9 mouse cellular contexts compared by ENCODE assay signal in genomic region chr2:92947981-92948698, GRCm38 (mm10). TPM values are rescaled to one million over a fixed set of nuclear protein-coding genes. Genes with fewer than 3 reads are reported as not detected.
DNase-seq lines count a peak whose midpoint lies in the region; ATAC-seq and TF ChIP-seq lines count a peak whose summit lies in the region.
"Had no signal": no experiment of that assay in that cellular context is flagged by ENCODE, and none has a peak within 500 bp of the region (broad histone marks: within the 10 kb centered on the region; RNA-seq: fewer than 3 reads in every experiment).

No protein-coding gene starts in this region.

- no peak for TF ChIP-seq CTCF in olfactory bulb, adult 2 months (IDR thresholded peaks at IDR 0.05; ENCODE audit: insufficient read depth, low read depth, low read length)

- in situ Hi-C loops in ES-E14 (cut with MboI; ENCODE audit: low sequenced_read_pairs in 2 of 2, unreplicated experiment in 2 of 2): no loop called here

- peak; percentile 8 to 10 for DNase-seq in heart, adult 9 months (ENCODE audit: low spot score in 2 of 2)
- DNase-seq in heart, postnatal 25 days (ENCODE audit: low spot score): no peak
- DNase-seq in ES-E14 (ENCODE audit: low read depth, low spot score): peak; percentile 54
- peak; percentile 36 for DNase-seq in embryonic facial prominence, embryonic 10.5 days (ENCODE audit: low spot score)
- no peak for DNase-seq in urinary bladder, postnatal 36 days (ENCODE audit: low spot score in 2 of 2)
- DNase-seq in urinary bladder, adult 18-20 months (ENCODE audit: low spot score in 2 of 2): no peak

- no peak overlapping the region for H3K4me3 ChIP-seq in ES-E14 (ENCODE audit: insufficient read depth in 1 of 2, low read depth in 1 of 2, low read length in 2 of 2, poor library complexity in 1 of 2, severe bottlenecking in 1 of 2)
- peak overlapping the region; percentile 25; the same call in 1 of the 2 replicates for H3K4me3 ChIP-seq in embryonic facial prominence, embryonic 10.5 days
- no peak overlapping the region for H3K4me3 ChIP-seq in hindbrain, embryonic 13.5 days
- H3K4me3 ChIP-seq in olfactory bulb, adult 2 months (ENCODE audit: insufficient read depth, low read depth, low read length): no peak overlapping the region

- no peaks in the 10 kb centered on the region for H3K36me3 ChIP-seq in ES-E14 (ENCODE audit: control insufficient read depth, insufficient read depth, low read length, poor library complexity, severe bottlenecking)
- H3K36me3 ChIP-seq in embryonic facial prominence, embryonic 10.5 days (replicated peaks): no peaks in the 10 kb centered on the region
- H3K36me3 ChIP-seq in hindbrain, embryonic 13.5 days: peaks cover 2% of the 10 kb centered on the region; the same call in 1 of the 2 replicates

- H3K9ac ChIP-seq in ES-E14 (ENCODE audit: insufficient read depth, low read depth, low read length, poor library complexity, severe bottlenecking): no peak overlapping the region
- peak overlapping the region; percentile 26; the same call in 1 of the 2 replicates for H3K9ac ChIP-seq in hindbrain, embryonic 13.5 days

- WGBS in embryonic facial prominence, embryonic 10.5 days: 5% methylated on average over 12 of the region's 12 CpGs
- 7% methylated on average over 12 of the region's 12 CpGs for WGBS in hindbrain, embryonic 13.5 days
- WGBS in olfactory bulb, adult 2 months: 19% methylated on average over 12 of the region's 12 CpGs

- H3K27ac ChIP-seq in ES-E14 (ENCODE audit: insufficient read depth, low read depth, low read length, poor library complexity, severe bottlenecking): 0 out of 2 replicates have a peak overlapping the region, but pooled peaks have one; percentile 13
- H3K27ac ChIP-seq in embryonic facial prominence, embryonic 10.5 days (replicated peaks): peak overlapping the region; percentile 32; the same call in 1 of the 2 replicates
- H3K27ac ChIP-seq in hindbrain, embryonic 13.5 days: peak overlapping the region; percentile 41
- peak overlapping the region; percentile 32; the same call in 1 of the 2 replicates for H3K27ac ChIP-seq in olfactory bulb, adult 2 months (ENCODE audit: insufficient read depth, low read depth, low read length)
- H3K27ac ChIP-seq: macrophage had no signal

- TF ChIP-seq POLR2A in olfactory bulb, adult 2 months (IDR thresholded peaks at IDR 0.05; ENCODE audit: insufficient read depth, low read depth, low read length): no peak

- ATAC-seq in hindbrain, embryonic 13.5 days (ENCODE audit: low FRiP score): peak; percentile 69

- no peaks in the 10 kb centered on the region for H3K9me3 ChIP-seq in ES-E14 (ENCODE audit: control insufficient read depth, insufficient read depth, low read depth, low read length)
- H3K9me3 ChIP-seq in embryonic facial prominence, embryonic 10.5 days: no peaks in the 10 kb centered on the region
- H3K9me3 ChIP-seq in hindbrain, embryonic 13.5 days: no peaks in the 10 kb centered on the region

- H3K4me1 ChIP-seq in ES-E14 (ENCODE audit: control insufficient read depth in 2 of 2, insufficient read depth in 2 of 2, low read length in 2 of 2, poor library complexity in 1 of 2): peaks cover 10 to 26% of the 10 kb centered on the region in 2 experiments
- H3K4me1 ChIP-seq in embryonic facial prominence, embryonic 10.5 days: peaks cover 35% of the 10 kb centered on the region
- peaks cover 34% of the 10 kb centered on the region for H3K4me1 ChIP-seq in hindbrain, embryonic 13.5 days (replicated peaks)
- peaks cover 22% of the 10 kb centered on the region for H3K4me1 ChIP-seq in olfactory bulb, adult 2 months (ENCODE audit: control insufficient read depth, insufficient read depth, low read length)

- intact Hi-C loops in heart, postnatal 25 days (cut with DNase I): loop anchor here (5.0 kb wide), 1 partner anchor 36 kb away; no protein-coding TSS in a partner anchor

- peaks cover 16% of the 10 kb centered on the region; the same call in 1 of the 2 replicates for H3K27me3 ChIP-seq in embryonic facial prominence, embryonic 10.5 days (replicated peaks; ENCODE audit: low read depth, poor library complexity, severe bottlenecking)
- H3K27me3 ChIP-seq in hindbrain, embryonic 13.5 days: peaks cover 20% of the 10 kb centered on the region

- H3K4me2 ChIP-seq in hindbrain, embryonic 13.5 days: peak overlapping the region; percentile 34

TF ChIP-seq in ES-E14, 5 proteins besides CTCF, POLR2A, EP300 and RAD21:
- TF ChIP-seq ZNF384 (IDR thresholded peaks at IDR 0.05; ENCODE audit: low read depth, low read length) (peak; percentile 93), CHD2 (IDR thresholded peaks at IDR 0.05; ENCODE audit: low read depth, low read length) (no peak)

RNA-seq across cellular contexts. Expression of gene Syt13, which starts 33.2 kb away (rescaled TPM):
- under 1 TPM; 0.18 to 0.25 TPM for total RNA-seq in heart, postnatal 25 days (2021)
- total RNA-seq in ES-E14 (2012; rRNA removed): 4.4 and 5.8 TPM in 2 replicates
- polyA plus RNA-seq in embryonic facial prominence, embryonic 10.5 days (2016; fragmentation: Nextera tagmentation; extraction: Ambion mirVana): 9.7 and 10.2 TPM in 2 replicates
- polyA plus RNA-seq in hindbrain, embryonic 13.5 days (2015; fragmentation: Nextera tagmentation; extraction: Ambion mirVana): 24.7 and 26.6 TPM in 2 replicates
- 122 TPM in 1 of 2 replicates, not detected in the other for polyA plus RNA-seq in olfactory bulb, adult 2 months (2012; ENCODE audit: insufficient read depth, insufficient read length, low replicate concordance, missing spikeins)

Comparison
In these comparisons a context has a peak if more than half of its experiments do, and no peak if none do; other contexts are left out.
1. DNase-seq: peak in heart, adult 9 months (2 of 2), ES-E14 (single experiment) and embryonic facial prominence, embryonic 10.5 days (single experiment); none in heart, postnatal 25 days (single experiment), urinary bladder, postnatal 36 days (0 of 2) and urinary bladder, adult 18-20 months (0 of 2).
2. Peak in every context shown above with its lines, with median percentiles within 50 percentile points of each other: H3K27ac ChIP-seq.